Mouse (Mus musculus) spleen, postnatal 14 days (tissue): ENCODE results near the gene Retnla.
"Not testable (repeated sequence)": the region's sequence is repeated elsewhere in the genome, so short reads cannot be mapped to it uniquely, and the experiment has no call there.

Experiments used
- DNase-seq, 2 experiments: peaks; one replicate each; pipeline ENCODE4 v3.0.0; 2021 to 2022; ENCODE audit warnings: low spot score in 2 of 2

Retnla gene

GRCm38 (mm10) chr16:48842266-48842665 lies at the start of gene Retnla:
TSS of gene Retnla (plus strand) at chr16:48842551.
- no peak for DNase-seq

- DNase-seq = no peak
These were observed 44.1 kb upstream of the Retnla start for GRCm38 (mm10) chr16:48798285-48798684.

GRCm38 (mm10) chr16:48799470-48799869 lies 42.9 kb upstream of the Retnla start:
- DNase-seq = no peak

GRCm38 (mm10) chr16:48800906-48801305 lies 41.4 kb upstream of the Retnla start:
- DNase-seq = no peak

- DNase-seq = no peak
These were observed 36.9 kb upstream of the Retnla start for GRCm38 (mm10) chr16:48805412-48805811.

- DNase-seq = no peak
These were observed 35.8 kb upstream of the Retnla start for GRCm38 (mm10) chr16:48806521-48806920.

- no peak for DNase-seq
These were observed 33.0 kb upstream of the Retnla start for GRCm38 (mm10) chr16:48809374-48809773.

GRCm38 (mm10) chr16:48811881-48812436 lies 30.4 kb upstream of the Retnla start:
- no peak for DNase-seq

GRCm38 (mm10) chr16:48816695-48817094 lies 25.7 kb upstream of the Retnla start, which contains the start of gene Retnlb:
TSS of gene Retnlb (plus strand) at chr16:48816856.
- no peak for DNase-seq

GRCm38 (mm10) chr16:48818524-48818923 lies 23.8 kb upstream of the Retnla start:
- no peak for DNase-seq

GRCm38 (mm10) chr16:48826474-48826873 lies 15.9 kb upstream of the Retnla start:
- DNase-seq = no peak

GRCm38 (mm10) chr16:48827625-48828024 lies 14.7 kb upstream of the Retnla start:
- no peak for DNase-seq

- no peak for DNase-seq
These were observed 13.3 kb upstream of the Retnla start for GRCm38 (mm10) chr16:48829060-48829459.

- no peak for DNase-seq
These were observed 10.3 kb upstream of the Retnla start for GRCm38 (mm10) chr16:48832055-48832454.

- not testable (repeated sequence) for DNase-seq
These were observed 8.7 kb upstream of the Retnla start for GRCm38 (mm10) chr16:48833626-48834025.

GRCm38 (mm10) chr16:48843671-48844386 lies 1.5 kb downstream of the Retnla start:
- no peak for DNase-seq

GRCm38 (mm10) chr16:48865004-48865403 lies 22.7 kb downstream of the Retnla start:
- DNase-seq = not testable (repeated sequence)

- DNase-seq = no peak
These were observed 25.3 kb downstream of the Retnla start for GRCm38 (mm10) chr16:48867690-48868089.

GRCm38 (mm10) chr16:48868663-48869062 lies 26.3 kb downstream of the Retnla start:
- DNase-seq = no peak

- no peak for DNase-seq
These were observed 27.3 kb downstream of the Retnla start for GRCm38 (mm10) chr16:48869671-48870070.

GRCm38 (mm10) chr16:48871754-48872153 lies 29.4 kb downstream of the Retnla start:
- DNase-seq = no peak

GRCm38 (mm10) chr16:48872321-48872720 lies 30.0 kb downstream of the Retnla start, which contains the start of gene Retnlg:
TSS of gene Retnlg (plus strand) at chr16:48872621.
- DNase-seq = no peak

GRCm38 (mm10) chr16:48890733-48891132 lies 48.4 kb downstream of the Retnla start:
- DNase-seq = no peak
